Mouse (Mus musculus): ENCODE data around the gene Ncor1.
"Not testable (repeated sequence)": the region's sequence is repeated elsewhere in the genome, so short reads cannot be mapped to it uniquely, and the experiment has no call there.

The Ncor1 gene

DNA sequence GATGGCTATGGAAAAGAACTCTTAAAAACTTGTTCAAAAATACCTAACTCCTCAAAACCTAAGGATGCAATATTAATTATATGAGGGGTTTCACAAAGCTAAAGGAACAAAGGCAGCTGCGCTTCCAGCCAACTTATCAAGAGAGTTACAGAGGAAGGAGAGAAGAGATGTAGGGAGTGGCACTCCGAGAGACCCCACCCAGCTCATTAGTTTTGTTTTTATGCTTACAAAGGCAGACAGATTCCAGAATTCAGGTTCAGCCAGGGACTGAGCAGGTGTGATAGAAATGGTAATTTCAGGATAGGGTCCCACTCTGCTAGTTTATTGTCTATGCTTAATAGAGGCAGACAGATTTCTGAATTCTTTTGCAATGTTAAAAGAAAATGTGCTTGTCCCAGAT lies 103.1 kb downstream of the Ncor1 start:
- no peak for DNase-seq (ENCODE audit: low spot score)

DNA sequence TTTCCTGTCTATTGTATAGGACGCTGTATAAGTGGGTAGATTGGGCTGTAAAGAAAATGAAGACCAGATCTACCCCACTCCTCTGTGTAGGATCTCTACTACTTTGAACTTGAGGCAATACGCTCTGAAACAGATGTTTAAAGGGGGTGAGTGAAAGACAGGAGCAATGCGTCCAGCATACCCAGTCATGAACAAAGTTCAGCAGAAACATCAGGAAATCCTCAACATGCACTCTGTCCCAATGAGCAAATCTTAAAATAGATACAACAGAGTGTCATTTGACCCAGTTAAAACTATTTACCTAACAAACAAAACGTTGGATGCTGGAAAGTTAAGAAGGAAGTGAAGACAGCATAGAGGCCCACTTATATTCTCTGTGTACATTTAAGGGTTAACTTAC lies 106.4 kb downstream of the Ncor1 start:
- DNase-seq (ENCODE audit: low spot score) = no peak

DNA sequence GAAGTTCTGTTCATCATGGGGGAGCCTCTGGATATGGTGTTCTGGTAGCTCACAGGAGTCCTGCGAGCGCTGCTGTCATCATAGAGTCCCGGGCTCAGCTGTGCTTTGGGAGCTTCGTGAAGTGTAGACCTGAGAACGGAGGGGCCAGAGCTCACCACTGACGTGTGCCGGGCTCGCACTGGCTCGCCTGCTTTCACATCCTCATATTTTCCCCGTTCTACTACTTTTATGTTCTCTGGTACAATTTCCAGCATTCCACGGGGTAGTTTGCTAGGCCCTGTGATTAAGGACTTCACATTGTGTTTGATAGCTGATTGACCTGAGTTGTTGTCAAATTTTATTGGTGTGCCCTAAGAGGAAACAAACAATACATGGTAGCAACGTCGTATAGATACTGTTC lies 115.3 kb downstream of the Ncor1 start:
- DNase-seq (ENCODE audit: low spot score) = no peak

DNA sequence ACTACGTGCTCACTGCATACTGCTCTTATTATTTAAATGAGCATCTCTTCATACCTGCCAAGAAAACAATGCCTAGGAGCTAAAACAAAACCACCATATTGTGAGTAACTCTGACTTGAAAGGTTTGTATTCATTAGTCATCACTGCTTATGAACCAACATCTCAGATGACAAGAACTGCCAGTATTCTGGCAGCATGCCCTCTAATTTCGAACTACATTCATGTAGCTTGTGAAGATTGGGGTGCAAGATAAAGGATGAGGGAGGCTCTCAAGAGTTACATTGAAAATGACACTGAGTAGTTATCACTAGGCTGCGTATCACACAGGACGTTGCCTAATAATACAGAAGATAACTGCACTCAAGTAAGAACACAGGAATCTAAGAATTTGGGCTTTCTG lies 126.1 kb downstream of the Ncor1 start:
- DNase-seq (ENCODE audit: low spot score) = no peak

DNA sequence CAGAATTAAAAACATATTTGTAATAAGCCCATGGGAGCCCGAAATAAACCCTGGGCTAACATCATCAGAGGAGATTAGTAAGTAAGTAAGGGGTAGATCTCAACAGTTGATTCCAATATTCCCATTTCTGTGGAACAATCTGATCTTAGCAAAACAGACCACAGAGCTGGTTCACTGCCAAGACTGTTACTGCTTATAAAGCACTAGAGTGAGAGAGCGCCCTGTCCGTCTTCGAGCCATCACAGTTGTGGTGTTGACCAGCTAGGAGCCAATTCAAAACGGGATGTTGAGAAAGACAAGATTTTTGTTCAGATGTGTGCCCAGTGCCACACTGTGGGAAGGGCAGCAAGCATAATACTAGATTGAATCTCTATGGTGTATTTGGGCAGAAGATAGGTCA lies 127.2 kb downstream of the Ncor1 start:
- DNase-seq (ENCODE audit: low spot score) = no peak

DNA sequence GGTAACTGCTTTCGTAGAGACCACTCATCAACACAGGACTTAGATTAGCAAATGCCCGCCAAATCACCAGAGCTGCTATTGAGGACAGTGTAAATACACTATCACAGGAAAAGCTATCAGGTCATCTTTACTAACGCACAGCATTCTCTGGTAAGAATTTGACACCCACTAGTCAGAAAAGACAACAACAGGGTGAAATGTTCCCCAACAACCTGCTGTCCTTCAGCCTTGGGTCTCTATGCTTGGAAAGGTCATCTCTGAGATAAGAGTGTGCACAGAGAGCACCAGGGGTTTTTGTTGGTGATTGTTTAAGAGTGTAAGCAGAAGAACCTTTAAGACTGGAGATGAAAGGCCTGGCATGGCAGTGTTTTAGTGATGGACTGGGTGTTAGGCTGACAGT lies 134.7 kb downstream of the Ncor1 start:
- DNase-seq (ENCODE audit: low spot score) = no peak

DNA sequence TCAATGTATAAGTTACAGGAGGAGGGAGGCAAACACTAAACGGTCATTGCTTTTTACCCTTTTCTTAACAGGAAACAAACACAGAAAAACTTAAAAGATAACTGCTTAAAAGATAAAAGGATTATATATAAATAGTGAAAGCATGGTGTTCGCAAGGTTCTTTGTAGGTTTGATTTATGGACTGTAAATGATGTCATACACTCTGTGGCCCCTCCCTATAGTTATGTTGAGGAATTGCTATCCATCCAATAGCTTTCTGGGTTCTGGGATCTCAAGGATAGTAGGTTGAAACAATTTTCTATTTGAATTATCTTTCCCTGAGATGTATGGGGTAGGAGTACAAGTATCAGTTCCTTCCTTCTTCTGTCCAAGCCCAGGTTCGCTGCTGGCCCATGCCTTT lies 138.2 kb downstream of the Ncor1 start:
- DNase-seq (ENCODE audit: low spot score) = no peak

DNA sequence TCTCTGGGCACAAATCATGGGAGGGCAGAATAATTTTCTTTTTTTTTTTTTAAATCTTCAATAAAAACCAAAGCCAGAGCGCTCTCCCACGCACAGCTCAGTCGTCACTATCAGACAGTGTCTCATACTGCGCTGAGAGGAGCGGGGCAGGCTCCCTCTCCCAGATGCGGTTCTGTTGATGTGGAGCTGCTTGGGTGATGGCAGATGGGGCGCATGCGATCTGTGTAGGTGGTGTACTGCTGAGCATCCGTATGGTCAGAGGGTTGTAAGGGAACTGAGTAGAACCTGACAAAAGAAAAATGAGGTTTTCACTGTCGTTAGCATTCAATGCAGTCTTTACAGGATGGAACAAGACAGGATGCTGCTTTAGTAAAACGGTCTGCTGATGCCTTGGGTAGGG lies 140.6 kb downstream of the Ncor1 start:
- no peak for DNase-seq (ENCODE audit: low spot score)

DNA sequence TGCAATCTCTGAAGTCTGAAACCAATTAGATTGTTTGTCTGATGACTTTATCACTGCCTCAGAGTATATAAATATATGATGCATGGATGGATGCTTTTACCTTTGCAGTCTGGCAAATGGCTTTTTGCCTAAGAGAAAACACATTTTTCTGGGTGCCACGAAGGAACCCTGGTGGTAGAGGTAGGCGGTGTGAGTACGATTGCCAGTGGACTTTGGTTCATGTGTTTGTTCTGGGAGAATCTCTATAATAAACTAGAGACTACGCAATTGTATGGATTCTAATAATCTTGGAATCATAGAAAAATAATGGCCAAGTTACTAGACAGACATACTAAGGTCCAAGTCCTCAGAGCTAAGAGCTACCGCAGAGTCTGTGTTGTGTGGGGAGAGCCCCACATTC lies 143.4 kb downstream of the Ncor1 start:
- no peak for DNase-seq (ENCODE audit: low spot score)

DNA sequence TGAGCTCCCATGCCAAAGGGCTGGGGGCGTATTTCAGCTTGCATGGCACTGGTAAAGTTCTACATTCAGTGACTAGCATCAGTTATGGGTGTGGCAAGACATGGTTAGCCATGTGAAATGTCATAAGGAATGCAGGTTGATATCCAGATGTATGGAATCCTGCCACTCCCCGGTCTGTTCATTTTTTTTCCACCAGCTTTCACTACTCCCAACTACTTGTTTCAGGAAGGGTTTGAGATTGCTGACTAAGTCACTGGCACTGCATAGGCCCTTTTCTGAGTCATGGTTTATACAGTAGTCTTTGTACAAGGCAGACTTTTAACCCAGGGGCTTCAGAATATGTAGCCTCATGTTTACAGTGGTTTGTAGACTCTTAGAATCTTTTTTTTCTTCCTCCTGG lies 149.0 kb downstream of the Ncor1 start:
- no peak for DNase-seq (ENCODE audit: low spot score)

DNA sequence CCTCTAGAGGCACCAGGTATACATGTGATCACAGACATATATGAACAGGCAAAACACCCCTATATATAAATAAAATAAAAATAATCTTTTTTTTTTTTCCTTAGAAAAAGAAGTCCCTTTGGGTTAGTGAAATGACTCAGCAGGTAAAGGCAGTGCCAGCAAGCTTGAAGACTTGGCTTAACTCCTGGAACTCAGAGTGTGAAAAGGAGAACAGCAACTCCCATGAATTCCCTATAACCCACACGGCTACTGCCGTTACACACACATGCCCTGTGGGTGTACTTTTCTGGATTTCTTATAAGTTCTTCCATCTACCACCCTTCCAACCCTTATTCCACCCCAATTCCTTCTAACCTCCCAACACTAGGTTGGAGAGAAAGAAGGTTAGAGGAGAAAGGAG lies 152.5 kb downstream of the Ncor1 start:
- DNase-seq (ENCODE audit: low spot score) = no peak

DNA sequence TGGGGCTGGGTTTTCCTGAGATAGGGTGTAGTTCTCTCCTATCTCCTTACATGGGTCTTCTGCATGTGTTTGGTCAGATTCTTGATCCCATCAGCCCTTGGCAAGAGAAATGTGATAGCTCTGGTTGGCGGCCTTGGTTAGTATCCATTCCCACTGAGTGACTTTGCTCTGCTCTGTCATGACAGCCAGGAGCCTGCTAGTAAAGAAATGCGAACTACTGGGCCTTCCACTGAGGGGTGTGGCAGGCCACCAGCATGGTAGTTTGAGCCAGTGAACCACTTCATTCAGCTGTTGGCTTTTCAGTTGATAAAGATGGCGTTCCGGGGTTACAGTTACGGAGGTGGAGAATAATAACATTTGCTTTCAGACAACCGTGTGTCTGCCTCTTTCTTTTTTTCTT lies 159.5 kb downstream of the Ncor1 start:
- no peak for DNase-seq (ENCODE audit: low spot score)

DNA sequence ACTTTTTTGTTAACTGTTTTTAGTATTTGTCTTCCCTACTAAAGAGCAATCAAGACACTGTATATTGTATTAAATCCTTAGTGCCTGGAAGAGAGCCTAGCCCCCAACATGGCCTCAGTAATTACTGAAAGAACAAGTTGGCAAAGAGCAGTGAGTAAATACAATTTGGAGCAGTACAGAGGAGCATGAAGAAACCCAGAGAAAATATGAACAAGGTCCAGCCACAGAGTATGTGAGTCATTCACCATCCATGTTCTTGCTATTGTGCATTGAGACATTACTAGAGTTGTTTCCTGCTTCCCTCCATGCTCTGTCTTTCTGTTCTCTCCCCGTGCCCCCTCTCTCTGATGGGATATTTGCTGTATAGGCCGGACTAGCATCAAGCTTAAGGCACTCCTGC lies 164.2 kb downstream of the Ncor1 start:
- no peak for DNase-seq (ENCODE audit: low spot score)

DNA sequence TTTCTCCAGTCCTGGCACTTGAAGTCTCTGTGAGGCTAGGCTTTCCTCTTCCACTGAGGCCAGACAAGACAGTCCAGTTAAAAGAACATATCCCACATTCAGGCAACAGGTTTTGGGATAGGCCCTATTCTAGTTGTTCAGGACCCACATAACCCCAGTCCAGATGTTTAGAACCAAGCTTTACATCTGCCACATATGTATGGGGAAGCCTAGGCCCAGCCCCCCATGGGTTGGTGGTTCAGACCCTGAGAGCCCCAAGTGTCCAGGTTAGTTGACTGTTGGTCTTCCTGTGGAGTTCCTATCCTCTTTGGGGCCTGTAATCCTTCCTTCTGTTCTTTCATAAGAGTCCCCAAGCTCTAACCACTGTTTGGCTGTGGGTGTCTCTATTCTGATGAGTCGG lies 170.6 kb downstream of the Ncor1 start:
- DNase-seq (ENCODE audit: low spot score) = no peak

DNA sequence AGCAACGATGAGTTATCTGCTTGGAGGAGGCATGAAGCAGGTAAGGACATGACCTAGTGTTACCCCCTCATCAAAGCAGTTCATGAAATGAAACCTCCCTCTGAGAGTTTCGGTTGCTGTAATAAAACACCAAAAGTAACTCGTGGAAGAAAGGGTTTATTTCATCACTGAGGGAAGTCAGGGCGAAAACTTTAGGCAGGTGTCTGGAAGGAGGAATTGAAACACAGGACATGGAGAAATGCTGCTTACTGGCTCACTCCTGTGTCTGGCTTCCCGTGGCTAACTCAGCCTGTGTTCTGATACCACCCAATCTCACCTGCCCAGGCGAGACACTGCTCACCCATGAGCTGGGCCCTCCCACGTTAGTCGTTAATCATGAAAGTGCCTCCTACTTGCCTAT lies 173.3 kb downstream of the Ncor1 start:
- DNase-seq (ENCODE audit: low spot score) = no peak

DNA sequence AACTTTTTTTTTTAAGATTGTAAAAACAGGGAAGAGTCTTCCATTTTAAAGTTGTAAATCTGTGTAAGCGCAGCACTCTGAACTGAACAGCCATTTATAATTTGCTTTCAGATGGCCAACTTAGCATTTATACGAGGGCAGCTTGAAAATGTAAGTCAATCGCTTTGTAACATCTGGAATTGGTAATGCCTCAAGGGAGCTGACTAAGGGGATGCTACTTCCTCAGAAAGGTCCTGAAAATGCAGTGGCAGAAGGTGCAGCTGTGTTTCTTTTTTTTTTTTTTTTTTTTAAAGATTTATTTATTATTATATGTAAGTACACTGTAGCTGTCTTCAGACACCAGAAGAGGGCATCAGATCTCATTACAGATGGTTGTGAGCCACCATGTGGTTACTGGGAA lies 174.3 kb downstream of the Ncor1 start:
- DNase-seq (ENCODE audit: low spot score) = not testable (repeated sequence)

DNA sequence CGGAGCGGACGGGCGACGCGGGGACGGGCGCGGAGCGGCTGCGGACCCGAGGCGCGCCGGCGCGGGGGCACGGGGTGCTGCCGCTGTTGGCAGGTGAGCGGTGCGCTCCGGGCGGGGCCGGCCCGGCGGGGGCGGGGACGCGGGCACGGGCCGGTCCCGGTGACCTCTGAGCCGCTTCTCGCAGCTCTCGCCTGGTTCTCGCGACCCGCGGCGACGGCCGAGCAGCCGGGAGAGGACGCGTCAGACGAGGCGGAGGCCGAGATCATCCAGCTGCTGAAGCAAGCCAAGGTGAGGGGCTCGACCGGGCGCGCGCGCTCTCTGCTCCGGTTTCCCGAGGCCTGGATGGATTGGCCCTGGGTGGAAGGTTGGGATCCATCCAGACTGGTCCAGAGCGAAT lies 176.7 kb downstream of the Ncor1 start:
- peak; percentile 76 for DNase-seq (ENCODE audit: low spot score)

DNA sequence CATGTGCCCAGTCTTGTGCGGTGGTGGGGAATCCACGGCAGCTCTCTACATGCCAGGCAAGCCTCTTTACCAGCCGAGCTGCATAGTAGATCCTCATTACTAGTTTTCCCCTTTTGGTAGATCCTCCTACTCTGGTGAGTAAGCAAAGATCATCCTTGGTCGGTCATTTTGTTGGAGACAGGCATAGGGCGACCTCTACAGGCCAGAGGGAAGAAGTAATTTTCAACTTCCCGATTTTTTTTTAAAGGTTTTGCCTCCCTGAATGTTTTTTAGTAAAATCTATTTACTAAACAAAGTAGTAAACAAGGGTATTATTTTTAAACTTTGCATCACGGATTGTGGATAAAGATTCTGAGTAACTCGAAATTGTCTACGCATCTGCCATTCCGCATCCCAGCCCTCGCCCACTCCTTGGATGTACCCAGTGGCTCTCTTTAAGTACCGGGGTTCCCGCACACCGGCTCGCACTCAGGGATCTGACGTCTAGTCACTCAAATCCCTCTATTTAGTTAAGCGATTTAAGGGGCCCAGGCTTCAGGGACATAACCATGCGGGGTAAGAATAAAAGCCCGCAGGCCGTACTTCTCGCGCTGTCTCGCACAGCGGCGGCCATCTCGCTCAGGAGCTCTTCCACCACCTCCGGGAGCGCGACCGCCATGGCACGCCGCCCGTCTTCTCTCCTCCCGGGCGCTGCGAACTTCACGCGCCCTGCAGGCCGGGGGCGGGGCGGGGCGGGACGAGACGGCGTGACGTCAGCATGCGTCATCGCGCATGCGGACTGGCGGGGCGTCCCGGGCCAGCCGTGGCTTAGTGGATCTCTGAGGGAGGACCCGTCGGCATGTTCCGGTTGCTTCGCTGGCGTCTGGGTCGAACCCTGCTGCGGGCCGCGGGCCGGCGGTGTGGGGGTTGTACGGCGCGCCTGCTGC lies 177.4 kb downstream of the Ncor1 start, which contains the start of the genes Zswim7 and Ttc19:
Zswim7 (minus strand) TSS at position 701 of the 926 bp plus-strand sequence.
Ttc19 (plus strand) TSS at position 799 of the 926 bp plus-strand sequence.
- peak; percentile 97 for DNase-seq (ENCODE audit: low spot score)

DNA sequence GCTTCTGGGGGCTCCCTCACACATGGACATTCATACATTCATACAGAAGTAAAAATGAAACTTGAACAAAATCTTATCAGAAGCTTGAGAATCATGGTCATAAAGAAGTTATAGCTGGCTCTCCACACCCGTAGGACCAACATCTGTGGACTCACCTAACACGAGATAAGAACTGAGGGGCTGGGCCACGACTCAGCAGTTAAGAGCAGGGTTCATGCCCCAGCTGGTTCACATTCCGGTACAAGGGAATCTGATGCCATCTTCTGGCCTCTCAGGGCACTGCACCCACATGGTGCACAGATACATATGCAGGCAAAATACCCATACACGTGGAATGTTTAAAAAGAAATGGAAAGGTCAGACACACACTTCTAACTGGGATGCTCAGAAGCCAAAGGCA lies 180.3 kb downstream of the Ncor1 start:
- DNase-seq (ENCODE audit: low spot score) = peak; percentile 84

DNA sequence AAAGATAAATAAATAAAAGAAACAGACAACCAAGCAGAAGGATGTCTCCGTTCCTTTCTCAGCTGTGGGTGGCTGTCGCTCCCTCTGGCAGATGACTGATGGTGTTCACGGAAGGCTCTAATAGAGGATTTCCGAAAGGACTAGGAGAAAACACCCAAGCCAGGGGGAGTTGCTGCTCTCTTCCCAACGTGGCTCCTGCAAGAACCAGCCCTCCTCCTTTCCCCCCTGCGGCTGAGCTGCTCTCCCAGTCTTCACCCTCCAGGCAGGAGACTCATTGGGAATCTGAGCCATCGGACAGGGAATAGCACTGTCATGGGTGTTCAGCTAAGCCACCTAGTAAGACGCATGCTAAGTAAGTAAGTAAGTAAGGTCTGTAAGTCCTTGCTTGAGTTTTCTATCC lies 181.3 kb downstream of the Ncor1 start:
- DNase-seq (ENCODE audit: low spot score) = no peak

DNA sequence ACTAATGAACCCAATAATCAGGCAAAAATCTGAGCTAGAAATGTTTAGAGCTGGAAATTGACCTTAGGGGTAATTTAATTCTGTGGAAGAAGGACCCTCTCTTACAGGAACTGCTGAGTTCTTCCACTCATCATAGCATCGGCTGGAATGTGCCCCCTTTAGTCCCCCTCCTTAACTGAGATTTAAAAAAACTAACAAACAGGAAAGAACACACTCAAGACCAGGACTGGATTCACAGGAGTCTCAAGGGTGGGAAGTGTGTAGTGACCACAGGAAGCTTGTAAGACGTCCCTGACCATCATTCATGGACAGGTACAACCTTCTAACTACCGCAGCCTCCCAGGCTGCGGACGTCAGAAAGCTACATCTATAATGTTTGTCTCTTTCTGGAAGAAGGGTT lies 187.5 kb downstream of the Ncor1 start:
- DNase-seq (ENCODE audit: low spot score) = no peak

DNA sequence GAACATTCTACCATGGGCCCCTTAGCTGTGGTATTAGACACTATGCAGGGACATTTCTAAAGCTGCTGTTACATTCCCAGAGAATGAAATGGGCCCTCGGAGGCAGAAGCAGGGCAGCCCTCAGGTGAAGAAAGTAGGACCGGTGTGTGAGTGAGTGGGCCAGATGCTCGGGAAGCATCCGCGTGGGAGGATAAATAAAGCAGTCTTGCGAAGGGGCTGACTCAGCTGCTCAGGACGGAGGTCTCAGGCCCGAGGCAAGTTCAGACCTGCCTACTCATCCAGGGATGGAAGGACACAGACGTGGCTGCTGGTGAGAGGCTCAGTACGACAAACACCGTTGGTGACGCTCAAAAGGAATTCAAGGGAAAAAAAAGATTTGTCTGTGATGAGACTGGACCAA lies 189.2 kb downstream of the Ncor1 start:
- DNase-seq (ENCODE audit: low spot score) = no peak

DNA sequence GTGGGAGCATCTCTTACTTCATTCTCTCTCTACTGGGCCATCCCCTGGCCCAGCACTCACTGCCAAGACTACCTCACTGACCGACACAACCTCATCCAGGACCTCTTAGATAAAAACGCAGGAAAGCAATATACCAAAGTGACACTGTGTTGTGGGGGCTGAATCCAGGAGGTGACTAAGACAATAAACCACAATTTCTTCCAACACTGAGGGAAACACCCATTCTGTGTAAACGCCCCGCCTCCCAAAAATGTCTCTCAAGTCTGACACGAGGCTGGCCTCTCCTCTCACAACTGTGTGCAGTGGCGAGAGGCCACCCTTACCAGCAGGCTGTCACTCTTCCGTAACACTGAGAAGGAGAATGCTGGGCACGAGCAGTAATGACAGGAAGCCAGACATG lies 190.0 kb downstream of the Ncor1 start:
- DNase-seq (ENCODE audit: low spot score) = no peak

Data from testis, postnatal 10 days (tissue).